Comparison of ENCODE assay signal across 15 mouse cellular contexts in genomic region chr4:119666116-119666515, GRCm38 (mm10). TPM values are rescaled to one million over a fixed set of nuclear protein-coding genes. Genes with fewer than 3 reads are reported as not detected.
A peak's percentile ranks its signal among the peaks of the same experiment; 100 is the strongest.
DNase-seq lines count a peak whose midpoint lies in the region; ATAC-seq lines count a peak whose summit lies in the region.
"Had no signal": no experiment of that assay in that cellular context is flagged by ENCODE, and none has a peak within 500 bp of the region (broad histone marks: within the 10 kb centered on the region; RNA-seq: fewer than 3 reads in every experiment).

No protein-coding gene starts in this region.

- intact Hi-C loops in heart, postnatal 14 days (cut with DNase I): loop anchor here (5.0 kb wide), 2 partner anchors 234 to 409 kb away; partner anchors contain the start of gene Cldn19

- DNase-seq in gastrocnemius, adult 18-20 months (ENCODE audit: low spot score): peak; percentile 59
- DNase-seq in gastrocnemius, postnatal 4 days (ENCODE audit: low spot score in 2 of 2): no peak
- DNase-seq in kidney, adult 8-10 months: peak; percentile 70 to 74
- DNase-seq in kidney, postnatal 10 days: no peak
- peak; percentile 14 to 36 for DNase-seq in adrenal gland, postnatal 36 days
- DNase-seq in heart, postnatal 14 days: peak; percentile 21 to 26
- DNase-seq in frontal cortex, postnatal 10 days (ENCODE audit: low spot score in 2 of 2): no peak
- DNase-seq: cerebellum, adult 9-10 months; thymus, postnatal 4 days had no signal

- no peaks in the 10 kb centered on the region for H3K27me3 ChIP-seq in forebrain, embryonic 13.5 days
- H3K27me3 ChIP-seq: liver, embryonic 15.5 days had no signal

- peaks cover 20% of the 10 kb centered on the region for H3K4me1 ChIP-seq in forebrain, embryonic 13.5 days
- H3K4me1 ChIP-seq: limb, embryonic 10.5 days; liver, embryonic 15.5 days had no signal

- no peaks in the 10 kb centered on the region for H3K9me3 ChIP-seq in forebrain, embryonic 13.5 days (replicated peaks)
- H3K9me3 ChIP-seq: hindbrain, embryonic 13.5 days; limb, embryonic 10.5 days; liver, embryonic 15.5 days; megakaryocyte, embryonic 14.5 days had no signal

- no peak overlapping the region for H3K27ac ChIP-seq in forebrain, embryonic 13.5 days
- H3K27ac ChIP-seq: hindbrain, embryonic 13.5 days; limb, embryonic 10.5 days; liver, embryonic 15.5 days had no signal

- H3K36me3 ChIP-seq in forebrain, embryonic 13.5 days (ENCODE audit: poor library complexity, severe bottlenecking): no peaks in the 10 kb centered on the region
- H3K36me3 ChIP-seq: hindbrain, embryonic 13.5 days; limb, embryonic 10.5 days; liver, embryonic 15.5 days had no signal

- no peak overlapping the region for H3K9ac ChIP-seq in forebrain, embryonic 13.5 days
- H3K9ac ChIP-seq: liver, embryonic 15.5 days had no signal

- 35% methylated on average over 8 of the region's 8 CpGs for WGBS in forebrain, embryonic 13.5 days

- no peak for ATAC-seq in forebrain, embryonic 13.5 days

- no peak overlapping the region for H3K4me2 ChIP-seq in forebrain, embryonic 13.5 days
- H3K4me2 ChIP-seq: hindbrain, embryonic 13.5 days; liver, embryonic 15.5 days had no signal

- no peak overlapping the region for H3K4me3 ChIP-seq in forebrain, embryonic 13.5 days
- H3K4me3 ChIP-seq: hindbrain, embryonic 13.5 days; limb, embryonic 10.5 days; liver, embryonic 15.5 days; megakaryocyte, embryonic 14.5 days had no signal

RNA-seq across cellular contexts. Expression of gene Guca2b, which starts 7.4 kb away (rescaled TPM):
- not detected for total RNA-seq in gastrocnemius, adult 18-20 months (2021)
- not detected for total RNA-seq in gastrocnemius, postnatal 4 days (2021)
- total RNA-seq in adrenal gland, postnatal 36 days (2021): not detected
- not detected for total RNA-seq in heart, postnatal 14 days (2021)
- not detected in 2 replicates for polyA plus RNA-seq in forebrain, embryonic 13.5 days (2015; fragmentation: Nextera tagmentation; extraction: Ambion mirVana)
- polyA plus RNA-seq: hindbrain, embryonic 13.5 days; limb, embryonic 10.5 days; stomach, embryonic 14.5 days had no signal

RNA-seq across cellular contexts. Expression of gene Guca2a, which starts 28.6 kb away (rescaled TPM):
- not detected for total RNA-seq in gastrocnemius, adult 18-20 months (2021)
- not detected for total RNA-seq in gastrocnemius, postnatal 4 days (2021)
- not detected for total RNA-seq in adrenal gland, postnatal 36 days (2021)
- total RNA-seq in heart, postnatal 14 days (2021): not detected
- not detected in 2 replicates for polyA plus RNA-seq in forebrain, embryonic 13.5 days (2015; fragmentation: Nextera tagmentation; extraction: Ambion mirVana)
- polyA plus RNA-seq: hindbrain, embryonic 13.5 days; limb, embryonic 10.5 days; liver, embryonic 15.5 days; stomach, embryonic 14.5 days had no signal

Comparison
In these comparisons a context has a peak if more than half of its experiments do, and no peak if none do; other contexts are left out.
1. DNase-seq: peak in gastrocnemius, adult 18-20 months (single experiment), kidney, adult 8-10 months (2 of 2), adrenal gland, postnatal 36 days (2 of 2) and heart, postnatal 14 days (2 of 2); none in gastrocnemius, postnatal 4 days (0 of 2), kidney, postnatal 10 days (single experiment) and frontal cortex, postnatal 10 days (0 of 2).